Mouse (Mus musculus): ENCODE results near the gene Cldnd2. TPM values are rescaled to one million over a fixed set of nuclear protein-coding genes. Genes with fewer than 3 reads are reported as not detected.
A peak's percentile ranks its signal among the peaks of the same experiment; 100 is the strongest.
"Not testable (repeated sequence)": the region's sequence is repeated elsewhere in the genome, so short reads cannot be mapped to it uniquely, and the experiment has no call there.

Gene Cldnd2
- not detected for total RNA-seq (2021)
- long read RNA-seq, experiment 1: 0 reads
- long read RNA-seq, experiment 2: 0 reads

DNA sequence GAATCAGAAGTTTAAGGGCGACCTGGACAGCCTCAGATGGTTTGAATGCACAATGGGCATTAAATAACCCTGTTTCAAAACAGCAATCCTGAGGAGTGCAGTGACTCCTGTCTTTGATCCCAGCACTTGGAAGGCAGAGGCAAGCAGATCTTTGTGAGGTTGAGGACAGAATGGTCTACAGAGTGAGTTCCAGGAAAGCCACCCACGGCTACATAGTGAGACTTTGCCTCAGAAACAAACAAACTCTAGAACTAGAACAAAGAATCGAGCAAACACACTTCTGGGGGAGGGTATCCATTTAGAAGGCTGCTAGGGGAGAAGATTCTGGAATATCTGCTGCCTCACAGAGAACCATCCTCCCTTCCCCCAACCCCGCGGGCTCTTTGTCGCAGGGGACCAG, at the start of gene Cldnd2:
Gene Cldnd2 (plus strand): TSS at position 301 of the 400 bp plus-strand sequence.
- intact Hi-C loops (cut with DNase I): loop anchor here (10.0 kb wide), 1 partner anchor 136 kb away; no protein-coding TSS in a partner anchor
- no peak for DNase-seq

DNA sequence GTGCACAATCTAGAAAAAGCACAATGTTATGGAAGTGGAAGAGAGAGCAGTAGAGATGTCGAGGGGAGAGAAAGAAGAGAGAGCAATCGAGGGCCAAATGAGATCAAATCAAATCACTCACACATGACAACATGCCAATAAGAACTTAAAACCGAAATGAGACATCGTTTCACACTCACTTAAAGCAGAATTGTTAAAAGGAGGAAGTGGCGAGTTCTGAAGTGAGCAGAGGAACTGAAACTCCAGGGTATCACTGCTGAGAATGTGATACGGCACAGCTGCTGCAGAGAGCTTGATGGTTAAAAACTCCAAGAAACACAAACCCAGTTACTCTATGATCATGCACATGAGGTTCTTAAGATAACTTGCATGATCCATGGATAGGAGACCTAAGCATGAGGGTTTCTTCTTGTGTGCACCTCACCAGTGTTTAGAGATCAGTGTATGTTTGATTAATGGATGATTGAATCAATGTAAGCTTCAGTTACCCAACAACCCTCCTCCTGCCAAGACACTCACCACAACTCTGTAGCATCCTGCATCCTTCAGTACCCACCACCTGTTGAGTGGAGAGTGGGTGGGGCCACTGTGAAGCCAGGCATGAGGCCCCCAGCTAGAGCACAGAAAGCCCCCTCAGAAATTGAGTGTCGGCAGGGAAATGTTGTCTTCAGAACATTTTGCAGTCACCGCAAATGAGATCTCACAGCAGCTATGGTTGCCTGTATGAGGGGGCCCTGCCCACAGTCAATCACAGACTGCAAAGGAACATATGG, 48.0 kb upstream of the Cldnd2 start:
- no peak for DNase-seq
- intact Hi-C loops (cut with DNase I): no loop called here

DNA sequence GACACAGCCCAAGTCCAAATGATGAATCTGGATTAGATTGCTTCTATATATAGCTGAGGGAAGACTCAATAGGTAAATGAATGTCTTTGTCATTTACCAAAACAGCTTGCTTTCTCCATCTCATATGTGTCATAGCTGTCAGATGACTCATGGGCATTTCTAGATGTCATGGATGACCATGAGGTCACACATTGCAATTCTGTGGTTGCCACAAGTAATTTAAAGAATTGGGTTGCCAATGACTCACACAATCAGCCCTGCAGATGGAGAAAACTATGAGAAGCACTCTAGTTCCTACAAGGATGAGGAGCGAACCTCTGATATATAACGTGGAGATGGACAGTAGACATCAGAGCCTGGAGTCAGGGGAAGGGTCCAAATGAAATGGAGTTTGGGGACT, 41.1 kb upstream of the Cldnd2 start:
- DNase-seq: no peak
- intact Hi-C loops (cut with DNase I): no loop called here

DNA sequence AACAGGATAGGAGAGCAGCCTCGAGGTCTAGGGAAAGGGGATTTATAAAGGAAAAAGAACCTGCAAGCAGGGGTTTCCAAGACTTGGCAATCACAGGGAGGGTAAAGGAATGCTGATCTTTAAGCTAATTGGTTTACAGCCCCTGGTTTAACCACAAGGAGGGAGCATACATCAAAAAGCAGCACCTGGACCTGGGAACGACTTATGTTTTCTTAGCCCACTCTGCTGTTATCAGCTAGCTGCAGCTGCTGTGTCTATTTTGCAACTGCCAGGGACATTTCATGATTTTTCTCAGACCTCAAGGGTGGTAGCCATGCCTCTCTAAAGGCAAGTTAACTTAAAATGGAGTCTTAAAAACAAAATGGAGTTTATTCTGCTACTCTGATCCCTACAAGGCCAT, 37.9 kb upstream of the Cldnd2 start:
- DNase-seq: no peak
- intact Hi-C loops (cut with DNase I): no loop called here

DNA sequence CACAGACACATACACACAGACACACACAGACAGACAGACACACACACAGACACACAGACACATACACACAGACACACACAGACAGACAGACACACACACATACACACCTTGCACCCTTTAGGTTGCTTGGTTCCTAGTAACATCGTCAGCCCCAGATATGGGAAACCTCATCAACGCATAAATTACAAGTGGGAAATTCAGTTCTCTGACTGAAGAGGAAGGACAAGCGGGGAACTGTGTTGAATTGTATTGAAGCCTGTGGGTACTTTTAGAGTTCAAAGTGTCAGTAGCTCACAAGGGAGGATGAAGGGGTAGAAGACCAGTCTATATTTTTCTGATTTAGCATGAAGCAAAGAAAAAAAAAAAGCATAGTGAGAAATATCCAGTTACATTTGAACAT, 33.0 kb upstream of the Cldnd2 start:
- no peak for DNase-seq
- intact Hi-C loops (cut with DNase I): no loop called here

DNA sequence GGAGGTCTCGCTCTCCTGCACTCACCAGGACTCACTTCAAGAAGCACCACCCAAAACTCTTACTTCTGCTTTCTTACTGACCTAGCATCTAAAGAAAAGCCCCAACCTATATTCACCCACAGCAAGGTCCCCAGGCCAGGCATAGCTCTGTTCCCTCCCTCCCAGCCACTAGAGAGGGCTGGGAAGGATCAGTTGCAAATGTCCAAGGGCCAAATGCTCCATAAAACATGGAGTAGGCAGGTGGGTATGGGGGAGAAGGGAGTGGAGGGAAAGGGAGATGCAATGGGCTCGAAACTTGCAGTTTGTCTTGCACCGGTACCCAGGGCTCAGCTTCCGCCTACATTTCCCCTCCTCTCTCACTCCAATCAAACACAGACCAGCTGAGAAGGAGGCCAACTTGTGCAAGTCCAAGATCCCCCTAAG, 32.4 kb upstream of the Cldnd2 start, which contains the start of gene Siglecg:
Gene Siglecg (plus strand): TSS at position 74 of the 423 bp plus-strand sequence.
- no peak for DNase-seq
- intact Hi-C loops (cut with DNase I): no loop called here

DNA sequence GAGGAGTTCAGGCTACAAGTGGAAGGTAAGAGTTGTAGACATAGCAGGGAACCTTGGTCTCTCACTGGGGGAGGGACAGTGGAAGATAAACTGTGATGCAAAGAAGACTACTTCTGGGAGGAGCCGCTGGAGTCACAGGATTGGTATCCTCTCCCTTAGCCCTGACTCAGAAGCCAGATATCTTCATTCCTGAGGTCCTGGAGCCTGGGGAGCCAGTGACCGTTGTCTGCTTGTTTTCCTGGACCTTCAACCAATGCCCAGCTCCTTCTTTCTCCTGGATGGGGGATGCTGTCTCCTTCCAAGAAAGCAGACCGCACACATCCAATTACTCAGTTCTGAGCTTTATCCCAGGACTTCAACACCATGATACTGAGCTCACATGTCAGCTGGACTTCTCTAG, 31.5 kb upstream of the Cldnd2 start:
- intact Hi-C loops (cut with DNase I): no loop called here
- no peak for DNase-seq

DNA sequence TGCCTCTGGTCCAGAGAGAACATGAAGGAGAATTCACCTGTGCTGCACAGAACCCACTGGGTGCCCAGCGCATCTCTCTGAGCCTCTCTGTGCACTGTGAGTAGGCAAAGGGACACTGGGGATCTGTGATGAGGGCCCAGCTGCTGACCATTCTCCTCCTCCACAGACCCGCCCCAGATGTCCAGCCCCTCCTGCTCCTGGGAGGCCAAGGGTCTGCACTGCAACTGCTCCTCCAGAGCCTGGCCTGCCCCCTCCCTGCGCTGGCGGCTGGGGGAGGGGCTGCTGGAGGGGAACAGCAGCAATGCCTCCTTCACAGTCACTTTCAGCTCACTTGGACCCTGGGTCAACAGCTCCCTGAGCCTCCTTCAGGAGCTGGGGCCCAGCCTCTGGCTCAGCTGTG, 28.9 kb upstream of the Cldnd2 start:
- DNase-seq; intact Hi-C loops (cut with DNase I): not testable (repeated sequence)

DNA sequence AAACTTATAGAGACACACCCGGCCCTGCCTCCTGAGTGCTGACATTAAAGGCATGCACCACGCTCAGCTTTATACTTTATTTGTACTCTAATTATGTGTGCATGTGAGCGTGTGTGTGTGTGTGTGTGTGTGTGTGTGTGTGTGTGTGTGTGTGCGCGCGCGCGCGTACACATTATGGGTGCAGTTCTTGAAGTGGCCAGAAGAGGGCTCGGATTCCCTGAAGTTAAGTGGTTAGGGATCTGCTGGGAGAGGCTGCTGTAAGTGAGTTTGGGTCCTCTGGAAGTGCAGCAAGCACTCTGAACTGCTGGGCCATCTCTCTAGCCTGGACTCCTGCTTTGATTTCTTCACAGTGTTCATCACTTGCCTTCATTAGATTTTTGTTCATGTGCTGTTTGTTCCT, 23.3 kb upstream of the Cldnd2 start:
- intact Hi-C loops (cut with DNase I): no loop called here
- DNase-seq: no peak

DNA sequence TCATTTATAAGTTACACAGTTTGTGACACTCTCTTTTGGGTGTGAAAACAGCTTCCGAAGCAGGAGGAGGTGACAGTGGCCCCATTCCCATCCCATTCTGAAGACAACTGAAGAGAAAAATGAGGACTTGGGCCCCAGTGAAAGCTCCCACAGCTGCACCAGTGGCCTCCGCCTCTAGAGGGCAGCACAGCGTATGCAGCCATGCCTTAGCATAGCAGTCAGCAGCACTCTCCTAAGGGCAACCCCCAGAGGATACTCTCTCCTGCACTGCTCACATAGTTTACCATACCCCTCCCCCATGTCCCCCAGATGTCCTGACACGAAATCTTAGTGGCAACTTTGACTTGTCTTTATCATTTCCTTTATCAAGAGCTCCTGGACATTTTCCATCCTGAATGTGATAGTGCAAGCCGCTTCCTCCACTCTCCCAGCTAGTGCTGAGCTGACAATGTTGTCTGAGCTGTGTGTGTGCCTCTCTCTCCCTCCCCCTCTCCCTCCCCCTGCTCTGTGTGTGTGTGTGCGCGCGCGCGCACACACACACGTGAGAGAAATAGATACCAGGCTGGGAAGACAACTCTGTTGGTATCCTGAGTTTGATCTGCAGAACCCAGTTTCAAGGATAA, 17.5 kb upstream of the Cldnd2 start:
- intact Hi-C loops (cut with DNase I): loop anchor here (1.0 kb wide), 1 partner anchor 43 kb away; no protein-coding TSS in a partner anchor

DNA sequence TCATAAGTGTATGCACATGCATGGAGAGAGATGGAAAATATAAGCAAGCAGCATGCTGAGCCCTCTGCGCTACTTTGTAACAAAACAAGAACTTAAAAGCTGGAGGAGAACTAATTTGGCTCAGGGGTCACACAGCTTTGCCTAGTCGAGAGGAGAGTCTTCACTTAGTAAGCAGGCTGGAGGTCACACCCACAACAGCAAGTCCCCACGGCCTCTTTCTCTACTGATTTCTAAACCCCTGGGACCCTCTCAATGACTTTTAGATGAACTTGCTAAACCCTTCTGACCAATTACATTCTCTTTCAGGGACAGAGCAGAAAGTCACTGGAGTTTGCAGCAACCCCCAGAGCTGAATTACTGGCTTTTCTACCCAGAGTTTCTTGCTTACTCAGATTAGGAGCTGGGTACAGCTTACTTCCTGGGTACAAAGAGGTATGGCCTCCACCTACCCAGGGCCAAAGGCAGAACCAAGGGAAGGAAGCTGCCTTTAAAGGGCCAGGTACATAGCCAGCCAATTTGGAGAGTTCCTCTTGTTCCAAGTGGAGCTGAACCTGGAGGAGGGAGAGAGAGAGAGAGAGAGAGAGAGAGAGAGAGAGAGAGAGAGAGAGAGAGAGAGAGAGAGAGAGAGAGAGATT, 16.5 kb upstream of the Cldnd2 start:
- intact Hi-C loops (cut with DNase I): loop anchor here (1.0 kb wide), 1 partner anchor 42 kb away; no protein-coding TSS in a partner anchor
- DNase-seq: no peak

More for the DNA sequence above, 17.5 kb upstream of the Cldnd2 start:
- DNase-seq: peak; percentile 76 to 78

DNA sequence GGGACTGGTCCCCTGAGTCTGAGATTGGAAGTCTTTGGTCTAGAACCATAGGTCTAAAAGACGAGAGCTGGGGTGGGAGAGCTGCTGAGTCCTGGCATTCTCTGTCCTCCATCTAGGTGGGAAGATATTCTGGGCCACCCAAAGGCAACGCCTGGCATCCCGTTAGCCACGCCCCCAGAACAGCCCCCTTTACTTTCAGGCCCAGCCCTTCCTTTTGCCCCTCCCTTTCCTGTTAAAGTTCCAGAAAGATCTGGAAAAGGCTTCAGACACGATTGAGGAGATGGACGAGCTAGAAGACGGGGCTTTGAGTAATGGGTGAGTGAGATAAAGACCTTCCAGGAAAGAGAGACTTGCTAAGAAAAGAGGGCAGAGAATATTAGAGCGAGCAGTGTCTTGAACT, 13.2 kb upstream of the Cldnd2 start, which contains the start of gene Lim2:
Gene Lim2 (plus strand): TSS at position 265 of the 400 bp plus-strand sequence.
- DNase-seq: no peak
- intact Hi-C loops (cut with DNase I): no loop called here

DNA sequence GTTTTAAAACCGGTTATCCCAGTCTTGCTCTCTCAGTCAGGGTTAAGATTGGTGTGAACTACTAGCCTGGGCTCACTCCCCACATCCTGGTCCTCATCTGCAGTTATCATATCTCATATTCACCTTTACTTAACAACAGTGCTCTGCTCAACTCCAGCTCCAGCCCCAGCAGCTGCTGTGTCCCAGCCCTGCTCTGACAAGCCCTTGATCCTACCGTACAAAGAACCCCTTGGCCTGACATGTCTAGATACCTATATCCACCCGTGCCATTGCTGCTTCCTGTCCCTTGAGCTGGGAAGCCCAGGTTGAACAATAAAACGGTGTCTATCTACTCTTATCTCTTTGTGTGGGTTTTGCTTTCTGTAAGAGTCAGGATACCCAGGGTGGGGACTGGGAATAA, 11.1 kb upstream of the Cldnd2 start:
- no peak for DNase-seq
- intact Hi-C loops (cut with DNase I): no loop called here

DNA sequence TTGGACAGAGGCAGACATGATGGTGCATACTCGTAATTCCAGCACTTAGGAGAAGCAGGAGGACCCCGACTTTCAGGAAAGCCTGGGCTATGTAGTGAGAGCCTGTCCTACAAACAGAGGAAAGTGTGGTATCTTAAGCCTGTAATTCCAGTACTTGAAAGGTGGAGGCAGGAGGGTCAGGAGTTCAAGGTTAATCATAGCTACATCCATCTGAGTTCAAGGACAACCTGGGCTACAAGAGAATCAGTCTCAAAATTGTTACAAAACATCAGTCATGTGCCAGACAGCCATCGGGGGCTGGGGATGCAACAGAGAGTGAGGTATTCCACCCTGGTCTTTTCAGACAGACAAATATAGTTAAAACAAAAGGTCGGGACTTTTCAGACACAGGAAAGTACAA, 7.7 kb upstream of the Cldnd2 start:
- intact Hi-C loops (cut with DNase I): no loop called here
- DNase-seq: no peak

DNA sequence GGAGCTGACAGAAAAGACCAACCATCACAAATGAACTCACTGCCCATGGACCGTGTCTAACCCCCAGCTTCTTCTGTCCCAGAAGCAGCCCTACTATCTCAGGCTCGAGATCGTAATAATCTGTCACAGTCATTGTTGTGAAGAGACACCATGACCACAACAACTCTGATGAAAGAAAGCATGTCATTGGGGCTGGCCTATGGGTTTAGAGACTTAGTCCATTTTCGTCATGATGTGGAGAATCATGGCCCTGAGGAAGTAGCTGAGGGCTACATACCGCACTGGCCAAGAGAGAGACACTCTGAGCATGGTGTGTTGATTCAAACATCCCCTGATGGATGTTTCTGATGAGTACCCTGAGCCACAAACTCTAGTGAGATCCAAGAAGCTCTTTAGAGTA, 5.9 kb upstream of the Cldnd2 start:
- intact Hi-C loops (cut with DNase I): no loop called here

DNA sequence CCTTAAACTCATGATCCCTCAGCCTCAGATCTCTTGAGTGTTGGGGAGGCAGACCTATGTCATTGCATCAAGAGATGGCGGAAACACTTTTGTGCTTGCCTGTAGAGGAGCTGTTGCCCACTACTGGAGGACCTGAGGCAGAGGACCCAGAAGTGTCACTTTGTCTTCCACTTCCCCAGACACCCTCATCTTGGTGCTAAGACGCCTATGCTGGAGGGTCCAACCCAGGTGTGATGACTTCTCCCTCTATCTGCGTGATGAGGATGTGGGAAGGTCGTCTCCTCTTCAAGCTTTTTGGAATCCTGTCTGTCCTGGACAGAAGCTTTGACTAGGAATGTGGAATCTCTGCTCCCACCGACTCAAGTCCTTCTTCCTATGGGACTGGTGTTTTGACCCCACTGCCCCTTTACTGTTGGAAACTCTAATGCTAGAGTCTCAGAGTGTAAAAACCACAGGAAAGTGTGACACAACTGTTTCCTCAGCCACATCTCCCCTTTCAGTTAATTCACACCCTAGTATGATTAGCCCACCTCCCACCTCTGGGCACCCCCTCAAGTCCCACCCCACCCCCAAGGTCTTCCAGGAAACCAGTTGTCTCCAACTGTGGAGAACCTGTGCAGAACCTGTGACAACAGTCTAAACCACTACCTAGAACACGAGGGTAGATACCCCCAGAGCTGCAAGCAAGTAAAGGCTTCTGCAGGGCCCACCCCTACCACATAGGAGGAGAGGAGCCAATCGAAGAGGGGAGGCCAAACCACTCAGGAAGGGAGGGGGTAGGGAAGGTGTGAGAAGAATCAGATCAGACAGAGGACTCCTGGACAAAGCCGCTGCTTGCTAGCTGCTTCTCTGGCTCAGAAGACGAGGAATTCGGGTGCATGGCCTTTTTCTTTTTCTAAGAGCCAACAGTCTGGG, 4.0 kb upstream of the Cldnd2 start, which contains the start of gene Nkg7:
Gene Nkg7 (plus strand): TSS at position 733 of the 915 bp plus-strand sequence.
- no peak for DNase-seq
- intact Hi-C loops (cut with DNase I): no loop called here

More for the DNA sequence above, 5.9 kb upstream of the Cldnd2 start:
- DNase-seq: no peak

DNA sequence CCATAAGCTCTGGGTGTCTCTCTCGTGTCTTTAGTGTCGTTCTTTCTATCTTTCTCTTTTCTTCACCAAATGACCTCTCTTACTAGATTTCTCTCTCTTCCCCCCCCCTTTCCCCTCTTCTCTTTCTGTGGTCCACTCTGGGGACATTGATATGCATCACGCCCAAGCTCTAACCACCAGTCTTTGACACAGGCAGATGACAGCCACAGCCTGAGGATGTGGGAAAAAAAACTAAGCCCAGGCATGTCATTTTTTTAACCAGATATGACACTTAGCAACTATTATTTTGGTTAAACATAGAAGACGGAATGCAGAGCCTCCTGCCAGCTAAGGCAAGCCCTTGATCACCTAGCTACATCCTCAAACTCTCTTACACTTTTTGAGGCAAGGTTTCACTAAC, 2.0 kb upstream of the Cldnd2 start:
- intact Hi-C loops (cut with DNase I): no loop called here
- DNase-seq: no peak

DNA sequence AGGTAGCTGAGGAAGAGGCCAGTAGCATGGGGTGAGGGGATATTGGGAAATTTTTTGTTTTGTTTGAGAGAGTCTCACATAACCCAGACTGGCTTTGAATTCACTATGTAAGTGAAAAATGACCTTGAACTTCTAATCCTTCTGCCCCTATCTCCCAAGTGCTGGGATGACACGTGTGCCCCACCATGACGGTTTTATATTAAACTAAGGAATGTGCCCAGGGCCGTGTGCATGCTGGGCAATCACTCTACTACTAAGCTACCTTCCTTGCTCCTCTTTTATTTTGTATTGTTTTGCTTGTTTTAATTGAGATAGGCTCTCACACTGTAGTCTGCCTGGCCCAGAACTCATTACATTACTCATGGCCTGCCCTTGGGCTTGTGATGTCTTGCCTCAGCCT, 489 bp downstream of the Cldnd2 start:
- no peak for DNase-seq
- intact Hi-C loops (cut with DNase I): loop anchor here (10.0 kb wide), 1 partner anchor 136 kb away; no protein-coding TSS in a partner anchor

DNA sequence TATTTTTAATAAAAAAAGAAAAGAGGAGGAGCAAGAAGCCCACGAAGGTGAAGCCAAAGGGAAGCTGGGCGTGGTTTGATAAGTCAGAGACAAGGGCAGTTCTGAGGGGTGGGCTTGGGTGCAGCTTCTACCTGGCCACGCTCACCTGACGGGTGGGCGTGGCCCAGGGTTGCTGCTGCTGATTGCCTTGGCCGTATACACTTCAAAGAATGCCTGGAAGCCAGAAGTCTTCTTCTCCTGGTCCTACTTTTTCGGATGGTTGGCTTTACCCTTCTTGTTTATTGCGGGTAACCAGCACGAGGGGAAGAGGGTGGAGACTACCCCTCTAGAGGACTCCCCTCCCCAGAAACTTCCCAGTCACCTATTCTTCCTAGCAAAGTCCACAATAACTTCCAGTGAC, 2.1 kb downstream of the Cldnd2 start:
- DNase-seq: no peak
- intact Hi-C loops (cut with DNase I): loop anchor here (10.0 kb wide), 1 partner anchor 138 kb away; no protein-coding TSS in a partner anchor
